Mouse (Mus musculus) forebrain, embryonic 12.5 days (tissue): ENCODE measurements around the gene Syt17. TPM values are rescaled to one million over a fixed set of nuclear protein-coding genes. Genes with fewer than 3 reads are reported as not detected.

Experiments
- ATAC-seq: fragments of 200-750 bp; cut with Nextera tagmentation; 2 replicates; pipeline ENCODE4 v1.8.0; 2017; ENCODE audit warnings: moderate TSS enrichment; ENCODE audit not compliant: low FRiP score
- H3K27ac ChIP-seq: fragments of 300-500 bp; sonication (generic); 2 replicates; pipeline ENCODE4 v1.5.1; 2016; ENCODE audit warnings: mild to moderate bottlenecking
- H3K27me3 ChIP-seq: fragments of 300-500 bp; sonication (generic); 2 replicates; pipeline ENCODE4 v1.6.1; 2016; ENCODE audit warnings: mild to moderate bottlenecking
- H3K36me3 ChIP-seq: fragments of 300-500 bp; sonication (generic); replicated peaks from 2 replicates; pipeline ENCODE4 v1.6.1; 2016; ENCODE audit warnings: mild to moderate bottlenecking
- H3K4me1 ChIP-seq: fragments of 300-500 bp; sonication (generic); 2 replicates; pipeline ENCODE4 v1.6.1; 2016
- H3K4me2 ChIP-seq: fragments of 300-500 bp; sonication (generic); 2 replicates; pipeline ENCODE4 v1.6.1; 2016; ENCODE audit warnings: mild to moderate bottlenecking, moderate library complexity
- H3K4me3 ChIP-seq: fragments of 300-500 bp; sonication (generic); replicated peaks from 2 replicates; pipeline ENCODE4 v1.5.1; 2016; ENCODE audit warnings: mild to moderate bottlenecking
- H3K9ac ChIP-seq: fragments of 300-500 bp; sonication (generic); 2 replicates; pipeline ENCODE4 v1.6.1; 2016; ENCODE audit warnings: mild to moderate bottlenecking
- H3K9me3 ChIP-seq: fragments of 300-500 bp; sonication (generic); 2 replicates; pipeline ENCODE4 v1.6.1; 2016
- WGBS: fragments of 180-500 bp; shearing (Covaris S2); methylation state at CpG from one replicate; pipeline ENCODE4 v1.1.7; 2016; 5-methylcytosine and 5-hydroxymethylcytosine counted together
- polyA plus RNA-seq: library from polyadenylated mRNA; unstranded; fragments of >200 nt; fragmentation: Nextera tagmentation; extraction: Ambion mirVana; gene quantifications from 2 replicates; pipeline ENCODE4 v1.2.1, GENCODE M21; 2016

Syt17 gene
- polyA plus RNA-seq, 1 experiment from 2014 or later, result 3.4 TPM

DNA sequence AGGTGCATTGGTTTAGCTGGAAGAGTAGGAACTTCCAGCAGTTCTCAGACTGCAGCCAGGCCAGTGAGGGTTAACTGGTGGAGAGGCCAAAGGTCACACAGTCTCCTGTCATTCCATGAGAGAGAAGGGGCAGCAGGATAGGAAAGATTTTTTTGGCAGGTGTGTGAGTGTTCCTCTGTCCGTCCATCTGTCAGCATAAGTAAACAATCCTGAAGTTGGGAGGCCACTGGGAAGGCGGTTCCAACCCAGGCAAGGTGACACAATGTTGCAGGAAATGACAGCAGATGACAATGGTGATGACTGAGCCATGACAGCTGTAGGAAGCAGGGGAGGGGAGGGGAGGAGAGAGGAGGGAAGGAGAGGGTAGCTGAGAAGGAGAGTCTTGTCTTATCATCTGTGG lies 4.9 kb upstream of the Syt17 start:
- Histone ChIP-seq H3K4me1 (peaks cover 11% of the 10 kb centered on the region), H3K27ac (no peak overlapping the region), H3K36me3 (no peaks in the 10 kb centered on the region), H3K9me3 (no peaks in the 10 kb centered on the region), H3K4me3 (no peak overlapping the region), H3K27me3 (peaks cover 4% of the 10 kb centered on the region; the same call in 1 of the 2 replicates), H3K9ac (no peak overlapping the region), H3K4me2 (no peak overlapping the region)
- WGBS, result 49% methylated on average over 2 of the region's 2 CpGs
- ATAC-seq, result no peak

GRCm38 (mm10) chr7:118447291-118448133 lies 510 bp downstream of the Syt17 start:
- Histone ChIP-seq H3K36me3 (no peaks in the 10 kb centered on the region), H3K4me3 (peak overlapping the region; percentile 62), H3K4me1 (peaks cover 35% of the 10 kb centered on the region), H3K9me3 (no peaks in the 10 kb centered on the region), H3K4me2 (peak overlapping the region; percentile 97), H3K27me3 (peaks cover 34% of the 10 kb centered on the region), H3K27ac (no peak overlapping the region), H3K9ac (peak overlapping the region; percentile 70)
- WGBS, result under 1% methylated on average over 65 of the region's 65 CpGs
- ATAC-seq, result peak; percentile 79

GRCm38 (mm10) chr7:118443895-118444485 lies 4.0 kb downstream of the Syt17 start:
- no peak overlapping the region for H3K4me2 ChIP-seq
- H3K36me3 ChIP-seq, result no peaks in the 10 kb centered on the region
- whole genome bisulfite sequencing, result 57% methylated on average over 7 of the region's 7 CpGs
- no peak overlapping the region for H3K27ac ChIP-seq
- H3K4me1 ChIP-seq, result peaks cover 32% of the 10 kb centered on the region
- no peak for ATAC-seq
- no peak overlapping the region for H3K4me3 ChIP-seq
- no peak overlapping the region for H3K9ac ChIP-seq
- peaks cover 31% of the 10 kb centered on the region for H3K27me3 ChIP-seq
- no peaks in the 10 kb centered on the region for H3K9me3 ChIP-seq

DNA sequence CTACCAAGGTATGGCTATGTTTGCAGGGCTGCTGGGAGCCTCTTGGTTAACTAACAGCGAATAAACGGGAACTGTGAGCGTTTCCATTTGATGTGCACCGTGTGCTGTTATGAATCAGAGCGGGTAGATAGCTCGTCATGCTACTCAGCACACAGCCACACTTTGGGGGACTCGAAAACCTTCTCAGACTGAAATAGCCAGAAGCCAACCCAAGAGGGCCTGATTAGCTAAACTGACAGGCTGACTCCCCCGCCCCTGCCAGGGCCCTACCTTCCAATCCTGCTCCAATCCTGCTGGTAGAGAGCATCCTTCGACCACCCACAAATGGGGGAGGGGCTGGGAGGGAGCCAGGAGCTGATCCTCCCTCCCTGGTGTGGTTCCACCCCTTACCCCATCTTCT lies 4.7 kb downstream of the Syt17 start:
- Histone ChIP-seq H3K9me3 (no peaks in the 10 kb centered on the region), H3K4me2 (peak overlapping the region; percentile 25), H3K4me3 (no peak overlapping the region), H3K27ac (no peak overlapping the region), H3K27me3 (peaks cover 31% of the 10 kb centered on the region), H3K4me1 (peaks cover 29% of the 10 kb centered on the region), H3K9ac (no peak overlapping the region; the same call in 1 of the 2 replicates), H3K36me3 (no peaks in the 10 kb centered on the region)
- no peak for ATAC-seq
- 4% methylated on average over 9 of the region's 9 CpGs for WGBS

GRCm38 (mm10) chr7:118441535-118441934 lies 6.5 kb downstream of the Syt17 start:
- ATAC-seq, result no peak
- 86% methylated on average over 6 of the region's 6 CpGs for WGBS
- no peaks in the 10 kb centered on the region for H3K36me3 ChIP-seq
- no peak overlapping the region for H3K9ac ChIP-seq
- H3K27ac ChIP-seq, result no peak overlapping the region
- no peak overlapping the region for H3K4me2 ChIP-seq
- no peak overlapping the region for H3K4me3 ChIP-seq
- no peaks in the 10 kb centered on the region for H3K9me3 ChIP-seq
- peaks cover 12% of the 10 kb centered on the region for H3K4me1 ChIP-seq
- peaks cover 26% of the 10 kb centered on the region for H3K27me3 ChIP-seq

DNA sequence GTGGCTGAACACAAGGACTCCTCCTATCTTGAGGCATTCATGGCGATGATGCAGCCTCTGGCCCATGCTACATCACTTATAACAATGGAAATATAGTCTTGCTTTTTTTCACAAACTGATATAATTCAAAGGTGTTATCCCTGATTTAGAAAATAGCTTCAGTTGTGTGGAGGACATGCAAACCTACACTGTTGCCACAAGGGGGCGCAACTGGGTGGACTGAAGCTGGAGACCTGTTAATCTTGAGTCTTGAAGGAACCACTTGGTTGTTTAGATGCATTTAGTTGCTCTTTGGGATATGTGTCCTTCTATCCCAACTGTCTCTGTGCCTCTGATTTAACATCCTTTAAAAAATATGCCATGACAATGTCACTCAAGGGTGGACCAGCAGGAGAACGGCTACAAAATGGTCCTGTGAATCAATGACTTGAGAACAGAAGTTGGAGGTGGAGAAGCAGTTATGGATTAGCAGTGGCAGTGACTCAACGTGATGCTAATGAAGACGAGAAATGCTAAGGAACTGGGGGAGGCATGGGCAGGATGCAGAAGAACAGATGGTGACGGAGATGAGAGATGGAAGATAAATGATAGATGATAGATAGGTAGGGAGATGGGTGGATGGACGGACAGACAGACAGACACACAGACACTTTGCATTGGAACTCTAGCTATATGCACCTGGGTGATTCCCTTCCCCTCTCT lies 10.8 kb downstream of the Syt17 start:
- Histone ChIP-seq H3K4me1 (no peaks in the 10 kb centered on the region), H3K9ac (no peak overlapping the region), H3K4me2 (no peak overlapping the region), H3K27ac (no peak overlapping the region), H3K27me3 (no peaks in the 10 kb centered on the region), H3K9me3 (no peaks in the 10 kb centered on the region), H3K36me3 (no peaks in the 10 kb centered on the region), H3K4me3 (no peak overlapping the region)
- ATAC-seq, result no peak
- WGBS, result 60% methylated on average over 7 of the region's 7 CpGs

GRCm38 (mm10) chr7:118428937-118429336 lies 19.1 kb downstream of the Syt17 start:
- WGBS, result 85% methylated on average over 2 of the region's 2 CpGs
- H3K4me3 ChIP-seq, result no peak overlapping the region
- H3K27ac ChIP-seq, result no peak overlapping the region
- no peaks in the 10 kb centered on the region for H3K36me3 ChIP-seq
- no peak overlapping the region for H3K9ac ChIP-seq
- no peaks in the 10 kb centered on the region for H3K4me1 ChIP-seq
- no peak for ATAC-seq
- H3K27me3 ChIP-seq, result no peaks in the 10 kb centered on the region
- no peak overlapping the region for H3K4me2 ChIP-seq
- H3K9me3 ChIP-seq, result no peaks in the 10 kb centered on the region

- ATAC-seq, result 0 out of 2 replicates have a peak, but pooled peaks have one; percentile 67
- H3K9me3 ChIP-seq, result no peaks in the 10 kb centered on the region
These were observed 28.4 kb downstream of the Syt17 start for GRCm38 (mm10) chr7:118419491-118420180.

GRCm38 (mm10) chr7:118414183-118414582 lies 33.8 kb downstream of the Syt17 start:
- H3K27ac ChIP-seq, result no peak overlapping the region
- H3K4me3 ChIP-seq, result no peak overlapping the region
- 81% methylated on average over 3 of the region's 3 CpGs for WGBS
- no peak for ATAC-seq
- no peak overlapping the region for H3K9ac ChIP-seq
- peaks cover 2% of the 10 kb centered on the region; the same call in 1 of the 2 replicates for H3K4me1 ChIP-seq
- no peaks in the 10 kb centered on the region for H3K36me3 ChIP-seq
- H3K27me3 ChIP-seq, result no peaks in the 10 kb centered on the region
- no peaks in the 10 kb centered on the region for H3K9me3 ChIP-seq
- H3K4me2 ChIP-seq, result no peak overlapping the region

More at GRCm38 (mm10) chr7:118419491-118420180, 28.4 kb downstream of the Syt17 start:
- Histone ChIP-seq H3K4me1 (peaks cover 12% of the 10 kb centered on the region), H3K36me3 (no peaks in the 10 kb centered on the region), H3K4me3 (no peak overlapping the region), H3K9ac (no peak overlapping the region), H3K27ac (peak overlapping the region; percentile 61), H3K27me3 (no peaks in the 10 kb centered on the region), H3K4me2 (no peak overlapping the region; the same call in 1 of the 2 replicates)
- WGBS, result 38% methylated on average over 6 of the region's 6 CpGs

DNA sequence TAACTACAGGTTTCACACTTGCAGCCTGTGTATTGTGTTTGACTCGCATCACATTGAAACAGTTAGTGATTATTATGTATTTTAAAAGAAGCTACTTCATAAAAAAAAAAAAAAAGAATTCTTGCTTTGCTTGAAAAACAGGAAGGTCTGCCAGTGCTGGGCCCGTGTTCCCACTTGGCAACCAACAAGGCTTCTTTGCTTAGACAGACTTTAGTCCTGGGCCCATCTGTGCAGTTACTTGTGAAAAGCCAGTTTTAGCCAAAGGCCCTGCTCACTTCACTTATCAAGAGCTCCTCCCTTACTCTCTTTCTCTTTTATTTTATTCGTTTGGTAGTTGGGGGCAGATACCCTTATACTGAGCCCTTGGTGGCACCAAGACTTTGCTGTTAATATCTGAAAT lies 36.1 kb downstream of the Syt17 start:
- Histone ChIP-seq H3K36me3 (no peaks in the 10 kb centered on the region), H3K9me3 (no peaks in the 10 kb centered on the region), H3K4me2 (no peak overlapping the region), H3K4me3 (no peak overlapping the region), H3K27ac (no peak overlapping the region), H3K4me1 (no peaks in the 10 kb centered on the region), H3K27me3 (no peaks in the 10 kb centered on the region), H3K9ac (no peak overlapping the region)
- WGBS, result 86% methylated on average over 3 of the region's 3 CpGs
- no peak for ATAC-seq

GRCm38 (mm10) chr7:118409421-118409820 lies 38.6 kb downstream of the Syt17 start:
- 42% methylated on average over 2 of the region's 2 CpGs for WGBS
- Histone ChIP-seq H3K27me3 (no peaks in the 10 kb centered on the region), H3K9ac (no peak overlapping the region), H3K4me3 (no peak overlapping the region), H3K9me3 (no peaks in the 10 kb centered on the region), H3K4me2 (no peak overlapping the region), H3K27ac (no peak overlapping the region), H3K4me1 (peaks cover 4% of the 10 kb centered on the region; the same call in 1 of the 2 replicates), H3K36me3 (no peaks in the 10 kb centered on the region)
- ATAC-seq, result no peak

DNA sequence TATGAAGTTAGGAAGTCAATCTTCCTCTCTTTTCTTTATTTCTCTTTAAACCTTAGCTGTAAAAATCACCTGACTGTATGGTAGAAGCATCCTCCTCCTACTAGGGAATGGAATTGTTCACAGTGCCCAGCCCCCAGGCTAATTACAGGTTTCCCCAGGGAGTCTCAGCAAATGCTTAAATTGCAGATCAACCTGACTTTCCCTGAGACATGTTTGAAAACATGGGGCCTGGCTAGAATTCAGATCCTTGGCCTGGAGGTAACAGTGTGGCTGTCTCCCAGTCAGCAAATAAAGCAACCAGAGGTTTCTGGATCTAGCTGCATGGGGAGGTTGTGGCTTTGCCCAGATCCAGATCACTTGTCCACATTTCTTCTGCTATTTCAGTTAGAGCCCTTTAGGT lies 42.8 kb downstream of the Syt17 start:
- H3K9me3 ChIP-seq, result no peaks in the 10 kb centered on the region
- no peak overlapping the region for H3K4me2 ChIP-seq
- no peaks in the 10 kb centered on the region for H3K36me3 ChIP-seq
- H3K4me1 ChIP-seq, result peaks cover 13% of the 10 kb centered on the region; the same call in 1 of the 2 replicates
- H3K27ac ChIP-seq, result no peak overlapping the region
- no peak overlapping the region for H3K9ac ChIP-seq
- H3K4me3 ChIP-seq, result no peak overlapping the region
- no peaks in the 10 kb centered on the region for H3K27me3 ChIP-seq
- no peak for ATAC-seq
